8 mouse cellular contexts compared by ENCODE assay signal in genomic region chr11:78245261-78245626, GRCm38 (mm10). TPM values are rescaled to one million over a fixed set of nuclear protein-coding genes. Genes with fewer than 3 reads are reported as not detected.
DNase-seq lines count a peak whose midpoint lies in the region; ATAC-seq and TF ChIP-seq lines count a peak whose summit lies in the region.

No protein-coding gene starts in this region.

- peaks cover 2 to 21% of the 10 kb centered on the region in 2 experiments; a peak in 3 of 4 replicates for H3K4me1 ChIP-seq in heart, embryonic 14.5 days (ENCODE audit: control insufficient read depth in 2 of 2, insufficient read depth in 2 of 2, low read length in 2 of 2)
- H3K4me1 ChIP-seq in MEL (ENCODE audit: control insufficient read depth in 1 of 2, insufficient read depth in 2 of 2, low read length in 2 of 2), result peaks cover 14 to 18% of the 10 kb centered on the region in 2 experiments
- peaks cover 31% of the 10 kb centered on the region for H3K4me1 ChIP-seq in forebrain, embryonic 16.5 days (replicated peaks; ENCODE audit: control insufficient read depth, insufficient read depth, low read length)

- H3K4me3 ChIP-seq in heart, embryonic 14.5 days (ENCODE audit: control insufficient read depth in 1 of 2, insufficient read depth in 1 of 2, low read depth in 1 of 2, low read length in 2 of 2), result peak overlapping the region; percentile 90 to 94
- peak overlapping the region; percentile 83 to 90 for H3K4me3 ChIP-seq in MEL (ENCODE audit: control insufficient read depth in 1 of 2, insufficient read depth in 1 of 2, low read depth in 2 of 2, low read length in 2 of 2)
- peak overlapping the region; percentile 76 for H3K4me3 ChIP-seq in forebrain, embryonic 16.5 days (replicated peaks; ENCODE audit: low read length)

- no peak for TF ChIP-seq RAD21 in MEL (IDR thresholded peaks at IDR 0.05; ENCODE audit: low read depth, low read length)

- H3K79me2 ChIP-seq in MEL (ENCODE audit: control insufficient read depth, insufficient read depth, low read length, poor library complexity), result peaks cover 76% of the 10 kb centered on the region

- H3K27ac ChIP-seq in heart, embryonic 14.5 days (replicated peaks in 1 of 2; ENCODE audit: control insufficient read depth in 1 of 2, insufficient read depth in 1 of 2, low read depth in 2 of 2, low read length in 2 of 2), result peak overlapping the region; percentile 45 to 97; a peak in 3 of 4 replicates
- H3K27ac ChIP-seq in MEL (ENCODE audit: control insufficient read depth, low read depth, low read length), result peak overlapping the region; percentile 44
- peak overlapping the region; percentile 97 for H3K27ac ChIP-seq in forebrain, embryonic 16.5 days (ENCODE audit: low read length)

- intact Hi-C loops in heart, postnatal 10 days (cut with DNase I), result no loop called here

- TF ChIP-seq CTCF in MEL (IDR thresholded peaks at IDR 0.05 in 2 of 3, conservative IDR thresholded peaks at IDR 0.05 in 1 of 3; ENCODE audit: control insufficient read depth in 1 of 3, insufficient read depth in 1 of 3, low read depth in 2 of 3, low read length in 3 of 3, poor library complexity in 1 of 3, severe bottlenecking in 1 of 3), result no peak

- ATAC-seq in heart, embryonic 14.5 days (ENCODE audit: insufficient number of reproducible peaks, insufficient read depth, low FRiP score, low read depth), result peak; percentile 47
- no peak for ATAC-seq in forebrain, embryonic 16.5 days
- ATAC-seq in frontal cortex, adult (ENCODE audit: low TSS enrichment), result no peak

- H3K4me2 ChIP-seq in heart, embryonic 14.5 days (ENCODE audit: low read length), result peak overlapping the region; percentile 92
- H3K4me2 ChIP-seq in forebrain, embryonic 16.5 days (ENCODE audit: low read length), result peak overlapping the region; percentile 84

- peak overlapping the region; percentile 97 for H3K9ac ChIP-seq in heart, embryonic 14.5 days (ENCODE audit: low read length)
- H3K9ac ChIP-seq in MEL (ENCODE audit: control insufficient read depth, low read depth, low read length, poor library complexity, severe bottlenecking), result peak overlapping the region; percentile 75
- peak overlapping the region; percentile 77 for H3K9ac ChIP-seq in forebrain, embryonic 16.5 days (replicated peaks; ENCODE audit: low read depth, low read length)

- no peaks in the 10 kb centered on the region for H3K9me3 ChIP-seq in heart, embryonic 14.5 days (ENCODE audit: control insufficient read depth, low read length)
- no peaks in the 10 kb centered on the region for H3K9me3 ChIP-seq in MEL (replicated peaks; ENCODE audit: insufficient read depth, low read length)
- no peaks in the 10 kb centered on the region for H3K9me3 ChIP-seq in forebrain, embryonic 16.5 days (ENCODE audit: control insufficient read depth, low read length)

- no peak for TF ChIP-seq POLR2A in MEL (IDR thresholded peaks at IDR 0.05; ENCODE audit: control insufficient read depth in 1 of 2, insufficient read depth in 1 of 2, low read depth in 1 of 2, low read length in 2 of 2, poor library complexity in 1 of 2)

- no peaks in the 10 kb centered on the region for H3K27me3 ChIP-seq in heart, embryonic 14.5 days (ENCODE audit: control insufficient read depth, insufficient read depth, low read length)
- no peaks in the 10 kb centered on the region for H3K27me3 ChIP-seq in MEL (ENCODE audit: control insufficient read depth in 1 of 2, insufficient read depth in 2 of 2, low read length in 2 of 2)
- no peaks in the 10 kb centered on the region for H3K27me3 ChIP-seq in forebrain, embryonic 16.5 days (replicated peaks; ENCODE audit: control insufficient read depth, insufficient read depth, low read length)

- 0% methylated on average over 19 of the region's 19 CpGs for WGBS in heart, embryonic 14.5 days
- WGBS in forebrain, embryonic 16.5 days, result 1% methylated on average over 19 of the region's 19 CpGs

- DNase-seq in heart, postnatal 10 days, result no peak
- no peak for DNase-seq in MEL (ENCODE audit: low read depth, low spot score)
- peak; percentile 21 for DNase-seq in lung, postnatal 14 days
- DNase-seq in adrenal gland, adult 18-20 months (ENCODE audit: low spot score in 2 of 2), result no peak
- DNase-seq in adrenal gland, postnatal 10 days, result no peak

- no peak for TF ChIP-seq EP300 in MEL (IDR thresholded peaks at IDR 0.05; ENCODE audit: low read depth in 1 of 2, low read length in 2 of 2)

- H3K36me3 ChIP-seq in heart, embryonic 14.5 days (ENCODE audit: control insufficient read depth, insufficient read depth, low read length), result peaks cover 14% of the 10 kb centered on the region
- peaks cover 3 to 34% of the 10 kb centered on the region in 2 experiments for H3K36me3 ChIP-seq in MEL (ENCODE audit: control insufficient read depth in 1 of 2, insufficient read depth in 2 of 2, low read length in 2 of 2)
- no peaks in the 10 kb centered on the region for H3K36me3 ChIP-seq in forebrain, embryonic 16.5 days (ENCODE audit: control insufficient read depth, insufficient read depth)

TF ChIP-seq in MEL, 35 proteins besides CTCF, POLR2A, EP300 and RAD21 (continues in another document):
- TF ChIP-seq MEF2A (IDR thresholded peaks at IDR 0.05; ENCODE audit: extremely low read depth, insufficient replicate concordance, low read depth, low read length, poor library complexity, severe bottlenecking) (no peak), TCF12 (IDR thresholded peaks at IDR 0.05; ENCODE audit: low read depth, low read length) (no peak), MAX (IDR thresholded peaks at IDR 0.05; ENCODE audit: low read length) (peak; percentile 17; the same call in 1 of the 2 replicates), GABPA (IDR thresholded peaks at IDR 0.05; ENCODE audit: low read depth, low read length) (no peak), NRF1 (IDR thresholded peaks at IDR 0.05; ENCODE audit: insufficient read depth, low read depth, low read length, poor library complexity, severe bottlenecking) (no peak; the same call in 1 of the 2 replicates), JUND (IDR thresholded peaks at IDR 0.05; ENCODE audit: low read depth, low read length) (no peak), KAT2A (conservative IDR thresholded peaks at IDR 0.05; ENCODE audit: low read depth, low read length) (no peak), ZMIZ1 (IDR thresholded peaks at IDR 0.05; ENCODE audit: low read depth, low read length) (no peak), MYC (IDR thresholded peaks at IDR 0.05; ENCODE audit: low read depth, low read length) (peak; percentile 64; the same call in 1 of the 2 replicates), SMC3 (IDR thresholded peaks at IDR 0.05; ENCODE audit: low read depth, low read length) (no peak), ZKSCAN1 (IDR thresholded peaks at IDR 0.05; ENCODE audit: low read depth, low read length) (no peak), MAZ (IDR thresholded peaks at IDR 0.05; ENCODE audit: low read depth, low read length) (no peak; the same call in 1 of the 2 replicates)

RNA-seq across cellular contexts. Expression of gene Sdf2, which starts 0.3 kb away (rescaled TPM):
- 65.2 and 75.8 TPM in 2 replicates for polyA plus RNA-seq in heart, embryonic 14.5 days (2014; fragmentation: Nextera tagmentation; extraction: Ambion mirVana)
- 10 to 100 TPM; 46.4 to 50.6 TPM for total RNA-seq in heart, postnatal 10 days (2021)
- total RNA-seq in MEL (2012; rRNA removed), result 75.5 and 81.4 TPM in 2 replicates
- polyA plus RNA-seq in MEL (2012; ENCODE audit: insufficient read depth in 1 of 2, insufficient read length in 2 of 2, low read depth in 1 of 2, low replicate concordance in 2 of 2, missing spikeins in 1 of 2), result 10 to 100 TPM in 1 of 2 experiments, not detected in 1; 68.1 TPM
- 71.8 and 73.0 TPM in 2 replicates for polyA plus RNA-seq in forebrain, embryonic 16.5 days (2015; fragmentation: Nextera tagmentation; extraction: Ambion mirVana)
- total RNA-seq in adrenal gland, adult 18-20 months (2021), result 100 to 1,000 TPM in 1 of 2 experiments, 10 to 100 TPM in 1; 97.3 to 120 TPM
- 10 to 100 TPM; 67.9 to 68.2 TPM for total RNA-seq in adrenal gland, postnatal 10 days (2021)

RNA-seq across cellular contexts. Expression of gene Supt6, which starts 0.5 kb away (rescaled TPM):
- polyA plus RNA-seq in heart, embryonic 14.5 days (2014; fragmentation: Nextera tagmentation; extraction: Ambion mirVana), result 13.8 and 15.5 TPM in 2 replicates
- total RNA-seq in heart, postnatal 10 days (2021), result 10 to 100 TPM; 33.7 to 36.6 TPM
- total RNA-seq in MEL (2012; rRNA removed), result 39.6 and 40.3 TPM in 2 replicates
- polyA plus RNA-seq in MEL (2012; ENCODE audit: insufficient read depth in 1 of 2, insufficient read length in 2 of 2, low read depth in 1 of 2, low replicate concordance in 2 of 2, missing spikeins in 1 of 2), result 10 to 100 TPM; 59.8 to 93.2 TPM
- 33.7 and 34.6 TPM in 2 replicates for polyA plus RNA-seq in forebrain, embryonic 16.5 days (2015; fragmentation: Nextera tagmentation; extraction: Ambion mirVana)
- 10 to 100 TPM; 71.5 to 85.0 TPM for total RNA-seq in adrenal gland, adult 18-20 months (2021)
- total RNA-seq in adrenal gland, postnatal 10 days (2021), result 10 to 100 TPM; 46.9 to 50.9 TPM

RNA-seq across cellular contexts. Expression of gene 2610507B11Rik, which starts 16.3 kb away (rescaled TPM):
- 71.3 and 72.5 TPM in 2 replicates for polyA plus RNA-seq in heart, embryonic 14.5 days (2014; fragmentation: Nextera tagmentation; extraction: Ambion mirVana)
- 100 to 1,000 TPM; 180 to 190 TPM for total RNA-seq in heart, postnatal 10 days (2021)
- 80.5 and 85.9 TPM in 2 replicates for total RNA-seq in MEL (2012; rRNA removed)
- polyA plus RNA-seq in MEL (2012; ENCODE audit: insufficient read depth in 1 of 2, insufficient read length in 2 of 2, low read depth in 1 of 2, low replicate concordance in 2 of 2, missing spikeins in 1 of 2), result 10 to 100 TPM; 75.8 to 77.6 TPM
- 56.4 and 58.6 TPM in 2 replicates for polyA plus RNA-seq in forebrain, embryonic 16.5 days (2015; fragmentation: Nextera tagmentation; extraction: Ambion mirVana)
- 100 to 1,000 TPM; 168 to 185 TPM for total RNA-seq in adrenal gland, adult 18-20 months (2021)
- total RNA-seq in adrenal gland, postnatal 10 days (2021), result 100 to 1,000 TPM; 138 to 184 TPM

RNA-seq across cellular contexts. Expression of gene BC030499, which starts 45.4 kb away (rescaled TPM):
- polyA plus RNA-seq in heart, embryonic 14.5 days (2014; fragmentation: Nextera tagmentation; extraction: Ambion mirVana), result 0.23 and 0.70 TPM in 2 replicates
- total RNA-seq in heart, postnatal 10 days (2021), result under 1 TPM; 0.57 to 0.67 TPM
- total RNA-seq in MEL (2012; rRNA removed), result 0.73 and 1.6 TPM in 2 replicates
- 1 to 10 TPM in 1 of 2 experiments, not detected in 1; 1.1 TPM for polyA plus RNA-seq in MEL (2012; ENCODE audit: insufficient read depth in 1 of 2, insufficient read length in 2 of 2, low read depth in 1 of 2, low replicate concordance in 2 of 2, missing spikeins in 1 of 2)
- polyA plus RNA-seq in forebrain, embryonic 16.5 days (2015; fragmentation: Nextera tagmentation; extraction: Ambion mirVana), result not detected in 2 replicates
- under 1 TPM; 0.46 to 0.54 TPM for total RNA-seq in adrenal gland, adult 18-20 months (2021)
- 1 to 10 TPM in 1 of 2 experiments, under 1 TPM in 1; 0.57 to 2.2 TPM for total RNA-seq in adrenal gland, postnatal 10 days (2021)

RNA-seq across cellular contexts. Expression of gene Proca1, which starts 52.1 kb away (rescaled TPM):
- polyA plus RNA-seq in heart, embryonic 14.5 days (2014; fragmentation: Nextera tagmentation; extraction: Ambion mirVana), result 2.4 and 2.9 TPM in 2 replicates
- total RNA-seq in heart, postnatal 10 days (2021), result 1 to 10 TPM; 1.5 to 3.1 TPM
- 0.15 and 0.16 TPM in 2 replicates for total RNA-seq in MEL (2012; rRNA removed)
- polyA plus RNA-seq in MEL (2012; ENCODE audit: insufficient read depth in 1 of 2, insufficient read length in 2 of 2, low read depth in 1 of 2, low replicate concordance in 2 of 2, missing spikeins in 1 of 2), result under 1 TPM in 1 of 2 experiments, not detected in 1; 0.54 TPM
- polyA plus RNA-seq in forebrain, embryonic 16.5 days (2015; fragmentation: Nextera tagmentation; extraction: Ambion mirVana), result 0.94 and 3.0 TPM in 2 replicates
- total RNA-seq in adrenal gland, adult 18-20 months (2021), result 10 to 100 TPM; 14.6 to 22.9 TPM
- total RNA-seq in adrenal gland, postnatal 10 days (2021), result 10 to 100 TPM; 14.8 to 18.1 TPM

Comparison
In these comparisons a context has a peak if more than half of its experiments do, and no peak if none do; other contexts are left out.
1. H3K27ac ChIP-seq: peak in every context shown above with its lines; median percentile 97 in forebrain, embryonic 16.5 days; 71 in heart, embryonic 14.5 days; 44 in MEL.